Mouse (Mus musculus) frontal cortex, adult 2 months (tissue): ENCODE results near the gene Hoxb6. TPM values are rescaled to one million over a fixed set of nuclear protein-coding genes. Genes with fewer than 3 reads are reported as not detected.

ENCODE experiments used
- DNase-seq, 2 experiments: peaks; one replicate each; pipeline ENCODE4 v3.0.0; 2022; ENCODE audit warnings: low spot score in 1 of 2; ENCODE audit errors: extremely low spot score in 1 of 2
- polyA plus RNA-seq: library from polyadenylated mRNA; depleted of rRNA; stranded (reverse); fragments of >200 nt; gene quantifications from 2 replicates; pipeline ENCODE4 v1.2.3, GENCODE M21; 2012

Hoxb6 gene
- polyA plus RNA-seq, 1 experiment: not detected

GRCm38 (mm10) chr11:96298895-96299667 lies 6.8 kb downstream of the Hoxb6 start:
- no peak for DNase-seq

GRCm38 (mm10) chr11:96299781-96300180 lies 7.5 kb downstream of the Hoxb6 start:
- no peak for DNase-seq

DNA sequence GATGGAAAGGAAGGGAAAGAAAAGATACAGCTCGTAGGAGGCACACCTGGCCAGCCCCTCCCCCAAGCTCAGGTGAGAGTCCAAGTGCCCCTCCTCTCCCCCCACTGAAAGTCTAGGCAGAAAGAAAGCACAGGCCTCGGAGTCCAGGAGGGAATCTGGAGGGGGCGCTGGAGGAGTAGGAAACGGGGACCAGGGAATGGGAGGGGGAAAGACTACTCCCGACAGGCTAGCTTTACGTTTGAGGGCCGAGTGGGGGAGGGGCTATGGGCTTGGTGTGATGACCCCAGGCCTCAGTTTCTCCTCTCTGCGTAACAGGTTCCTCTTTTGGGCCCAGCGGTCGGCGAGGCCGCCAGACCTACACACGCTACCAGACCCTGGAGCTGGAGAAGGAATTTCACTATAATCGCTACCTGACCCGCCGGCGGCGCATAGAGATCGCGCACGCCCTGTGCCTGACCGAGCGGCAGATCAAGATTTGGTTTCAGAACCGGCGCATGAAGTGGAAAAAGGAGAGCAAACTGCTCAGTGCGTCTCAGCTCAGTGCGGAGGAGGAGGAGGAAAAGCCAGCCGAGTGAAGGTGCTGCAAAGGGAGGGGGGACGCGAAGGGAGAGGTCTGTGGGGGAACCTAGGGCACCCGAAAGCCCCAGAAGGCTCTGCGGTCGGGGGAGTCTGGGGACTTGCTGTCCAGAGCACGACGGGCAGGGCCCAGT lies 8.2 kb downstream of the Hoxb6 start:
- no peak for DNase-seq

DNA sequence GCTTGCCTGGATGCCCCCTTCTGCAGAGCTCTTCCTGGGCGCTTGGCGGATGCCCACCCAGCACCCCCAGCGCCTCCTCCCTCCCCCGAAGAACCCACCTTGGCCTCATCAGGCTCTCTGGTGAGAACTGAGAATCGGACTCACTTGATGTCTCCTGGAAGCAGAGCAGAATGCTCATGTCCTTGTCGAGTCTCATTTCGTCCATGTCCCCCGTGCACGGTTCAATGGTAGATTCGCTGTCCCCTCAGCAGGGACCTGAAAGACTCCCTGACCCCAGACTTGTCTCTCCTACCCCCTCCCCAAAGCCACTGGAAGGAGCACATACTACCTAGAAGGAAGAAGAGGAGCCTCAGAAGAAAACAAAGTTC lies 8.8 kb downstream of the Hoxb6 start:
- no peak for DNase-seq

- DNase-seq: peak in 1 of 2 experiments; percentile 51
These were observed 9.6 kb downstream of the Hoxb6 start for GRCm38 (mm10) chr11:96301837-96302236.

DNA sequence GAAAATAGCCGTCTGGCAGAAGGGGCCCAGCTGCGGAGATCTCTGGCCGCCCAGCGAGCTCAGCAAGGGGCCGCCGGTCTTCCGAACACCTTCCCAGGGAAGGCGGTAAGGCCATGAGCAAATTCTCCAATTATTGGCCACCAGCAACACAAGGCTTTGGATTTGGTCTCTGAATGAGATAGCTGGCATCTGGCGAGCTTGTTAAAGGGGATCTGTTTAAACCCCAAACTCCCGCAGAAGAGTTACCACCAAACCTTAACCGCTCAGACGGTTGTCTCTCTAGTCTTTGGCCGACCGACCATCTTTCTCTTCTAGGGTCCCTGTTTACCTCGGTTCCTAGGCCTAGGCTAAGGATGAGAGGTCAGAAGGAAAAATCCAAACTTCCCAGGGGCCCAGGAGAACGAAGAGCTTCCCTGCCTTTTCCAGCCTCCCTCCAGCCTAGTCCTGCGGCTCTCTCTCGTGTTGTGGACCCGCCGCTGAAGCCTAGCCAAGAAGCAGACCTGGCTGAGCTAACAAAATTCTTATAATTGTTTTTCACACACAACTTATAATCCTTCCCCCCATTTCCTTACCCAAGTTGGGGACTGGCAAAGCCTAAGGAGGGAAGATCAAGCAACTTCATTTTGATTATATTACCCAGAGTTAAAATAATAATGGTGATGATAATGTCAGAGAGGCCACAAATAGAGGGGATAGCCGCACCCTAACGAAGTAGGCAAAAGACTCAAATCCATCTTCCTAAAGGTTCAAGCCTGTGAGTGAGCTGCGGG lies 10.3 kb downstream of the Hoxb6 start:
- DNase-seq: no peak

DNA sequence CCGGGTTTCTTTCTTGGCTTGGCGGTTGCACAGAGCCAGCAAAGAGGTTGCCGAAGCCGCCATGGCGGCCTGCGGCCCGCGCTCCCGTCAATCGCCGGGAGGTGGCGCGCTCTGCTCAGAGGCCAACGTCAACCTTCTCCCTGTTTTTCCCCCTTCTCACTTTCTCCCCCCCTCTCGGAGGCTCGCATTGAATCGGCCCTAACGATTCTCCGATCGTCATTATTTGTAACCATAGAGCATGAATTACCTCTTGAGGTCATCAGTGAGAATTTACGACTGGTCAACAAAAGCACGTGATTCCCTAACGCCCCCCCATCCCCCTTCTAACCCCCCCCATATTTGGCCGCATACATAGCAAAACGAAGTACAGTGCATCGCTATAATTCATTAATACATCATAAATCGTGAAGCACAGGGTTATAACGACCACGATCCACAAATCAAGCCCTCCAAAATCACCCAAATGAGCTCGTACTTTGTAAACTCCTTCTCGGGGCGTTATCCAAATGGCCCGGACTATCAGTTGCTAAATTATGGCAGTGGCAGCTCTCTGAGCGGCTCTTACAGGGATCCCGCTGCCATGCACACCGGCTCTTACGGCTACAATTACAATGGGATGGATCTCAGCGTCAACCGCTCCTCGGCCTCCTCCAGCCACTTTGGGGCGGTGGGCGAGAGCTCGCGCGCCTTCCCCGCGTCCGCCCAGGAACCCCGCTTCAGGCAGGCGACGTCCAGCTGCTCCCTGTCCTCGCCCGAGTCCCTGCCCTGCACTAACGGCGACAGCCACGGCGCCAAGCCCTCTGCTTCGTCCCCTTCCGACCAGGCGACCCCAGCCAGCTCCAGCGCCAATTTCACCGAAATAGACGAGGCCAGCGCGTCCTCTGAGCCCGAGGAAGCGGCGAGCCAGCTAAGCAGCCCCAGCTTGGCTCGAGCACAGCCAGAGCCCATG lies 11.1 kb downstream of the Hoxb6 start, which contains the start of gene Hoxb5:
TSS of gene Hoxb5 (plus strand) at position 186 of the 949 bp plus-strand sequence.
- no peak for DNase-seq

- no peak for DNase-seq
These were observed 12.3 kb downstream of the Hoxb6 start for GRCm38 (mm10) chr11:96304381-96305195.

DNA sequence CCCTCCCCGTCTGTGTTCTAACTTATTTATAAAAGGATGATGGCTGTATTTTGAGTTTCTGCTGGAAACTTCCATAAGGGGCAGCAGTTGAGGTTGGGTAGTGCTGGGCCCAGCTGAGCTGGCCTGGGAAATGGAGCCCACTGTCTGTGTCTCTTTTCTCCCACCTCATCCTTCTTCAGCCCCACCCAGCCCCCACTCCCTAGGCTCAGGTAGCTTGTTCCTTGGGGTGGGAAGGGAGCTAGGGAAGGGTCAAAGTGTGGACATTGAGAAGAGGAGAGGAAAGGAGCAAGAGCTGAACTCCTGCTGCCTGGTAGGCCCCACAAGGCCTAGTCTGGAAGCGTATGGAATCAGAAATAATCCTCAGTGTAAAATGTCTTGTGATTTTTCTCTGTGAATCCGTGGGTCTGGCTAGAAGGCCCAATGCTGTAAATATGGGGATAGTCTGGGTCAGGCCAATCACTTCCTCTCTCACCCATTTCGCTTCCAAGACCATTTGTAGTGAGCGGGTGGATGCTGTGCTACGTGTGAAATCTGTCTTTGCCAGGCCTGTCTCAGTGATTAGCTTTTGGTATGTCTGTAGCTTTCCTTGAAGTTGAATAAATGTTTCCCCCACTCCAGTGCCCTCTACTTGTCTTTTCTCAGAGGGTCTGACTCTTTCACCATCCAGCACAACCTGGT lies 13.4 kb downstream of the Hoxb6 start:
- DNase-seq: no peak

DNA sequence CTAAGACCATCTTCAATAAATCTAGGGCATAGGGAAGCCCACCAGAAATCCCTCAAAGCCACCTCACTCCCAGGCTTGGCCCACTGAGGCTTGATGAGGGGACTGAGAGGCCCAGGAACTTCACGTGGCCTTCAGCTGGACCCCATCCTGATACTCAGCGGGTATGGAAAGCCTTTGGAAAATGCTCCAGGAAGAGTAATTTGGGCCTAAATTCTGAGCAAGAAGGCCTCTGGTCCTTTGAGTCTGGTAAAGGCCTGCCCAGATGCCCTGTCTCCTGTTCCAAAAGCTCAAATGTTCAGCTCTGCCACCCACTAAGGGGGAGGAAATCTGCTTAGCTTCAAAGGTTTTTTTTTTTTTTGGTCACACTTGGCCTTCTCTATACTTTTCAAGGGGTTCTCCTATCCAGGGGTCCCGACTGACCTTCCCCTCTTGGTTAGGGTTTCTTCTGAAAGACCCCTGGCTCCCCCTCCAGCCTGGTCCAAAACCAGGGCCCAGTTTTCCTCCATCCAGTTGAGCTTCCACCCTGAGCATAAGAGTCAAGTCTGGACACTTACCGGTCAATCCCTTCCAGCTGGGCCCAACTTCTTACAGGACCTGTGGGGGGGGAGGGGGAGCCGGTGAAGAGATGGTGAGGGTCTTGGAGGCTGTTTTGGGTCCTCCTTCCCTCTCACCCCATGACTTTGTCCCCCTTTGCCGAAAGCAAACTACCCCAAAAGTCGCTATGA lies 14.1 kb downstream of the Hoxb6 start:
- no peak for DNase-seq

DNA sequence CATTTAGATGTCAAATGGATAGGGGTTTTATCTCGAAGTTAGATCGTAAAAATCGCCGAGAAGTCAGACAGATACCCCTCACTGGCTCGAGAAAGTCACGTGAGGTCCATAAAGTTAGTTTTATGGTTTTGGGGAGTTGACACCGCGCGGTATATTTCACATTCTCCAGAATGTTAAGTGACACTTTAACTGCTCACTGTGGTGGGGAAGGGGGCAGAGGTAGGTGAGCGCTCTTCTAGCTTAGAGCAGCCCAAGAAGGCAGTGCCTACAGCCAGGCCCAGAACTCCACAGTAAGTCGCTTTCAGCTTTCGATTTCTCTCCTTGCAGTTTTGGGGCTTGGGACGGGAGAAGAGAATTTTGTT lies 14.6 kb downstream of the Hoxb6 start:
- no peak for DNase-seq

GRCm38 (mm10) chr11:96308763-96309162 lies 16.5 kb downstream of the Hoxb6 start:
- no peak for DNase-seq

DNA sequence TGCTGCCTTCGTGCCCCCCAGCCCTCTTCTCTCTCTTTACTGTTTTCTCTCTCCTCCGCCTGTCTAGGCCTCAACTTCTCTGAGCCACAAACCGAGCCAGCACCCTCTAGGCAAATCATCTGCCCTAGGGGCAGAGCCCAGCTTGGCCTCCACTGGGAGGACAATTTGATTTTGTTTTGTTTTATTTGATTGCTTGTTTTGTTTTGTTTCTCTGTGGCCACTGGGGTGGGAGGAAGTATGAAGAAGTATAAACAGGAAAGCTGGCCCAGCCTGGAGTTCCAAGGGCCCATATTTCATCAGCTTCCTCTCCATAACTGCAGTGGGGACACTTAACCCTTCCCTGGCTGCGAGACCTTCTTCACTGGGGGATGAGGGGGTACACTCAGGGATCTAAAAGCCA lies 17.0 kb downstream of the Hoxb6 start:
- DNase-seq: no peak

DNA sequence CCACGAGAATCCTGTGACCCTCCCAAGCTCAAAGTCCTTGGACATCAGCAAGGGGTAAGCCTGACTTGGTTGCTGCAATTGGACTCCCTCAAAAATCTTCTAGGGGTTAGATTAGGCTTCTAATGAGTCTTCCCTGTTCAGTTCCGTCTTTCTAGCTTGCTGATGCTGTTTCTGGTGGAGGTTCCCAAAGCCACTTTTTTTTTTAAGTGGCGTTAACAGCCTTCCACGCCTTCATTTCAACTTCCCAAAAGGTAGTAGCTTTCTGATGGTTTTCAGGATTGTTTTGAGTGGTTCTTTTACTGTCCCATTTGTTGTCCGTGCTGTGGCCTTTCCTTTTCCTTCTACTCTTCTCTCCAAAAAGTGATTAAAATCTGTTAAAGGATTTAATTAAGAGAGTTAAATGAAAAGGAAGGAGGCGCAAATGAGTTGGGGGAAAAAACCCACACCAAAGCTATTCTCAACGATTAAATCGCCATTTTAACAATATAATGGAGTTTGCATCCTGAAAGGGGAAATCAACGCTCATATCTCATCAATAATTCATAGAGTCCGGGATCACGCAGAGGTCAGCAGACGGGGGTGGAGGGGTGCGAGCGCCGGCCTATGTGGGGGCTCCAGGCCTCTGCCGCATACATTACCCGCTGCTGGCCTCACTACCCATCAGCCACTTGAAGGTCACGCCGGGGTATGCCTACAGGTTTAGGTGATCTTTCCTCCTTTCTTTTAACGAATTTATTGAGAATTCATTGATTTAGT lies 18.1 kb downstream of the Hoxb6 start:
- no peak for DNase-seq

GRCm38 (mm10) chr11:96311097-96311496 lies 18.8 kb downstream of the Hoxb6 start:
- no peak for DNase-seq

GRCm38 (mm10) chr11:96311520-96312417 lies 19.5 kb downstream of the Hoxb6 start:
- DNase-seq: no peak

DNA sequence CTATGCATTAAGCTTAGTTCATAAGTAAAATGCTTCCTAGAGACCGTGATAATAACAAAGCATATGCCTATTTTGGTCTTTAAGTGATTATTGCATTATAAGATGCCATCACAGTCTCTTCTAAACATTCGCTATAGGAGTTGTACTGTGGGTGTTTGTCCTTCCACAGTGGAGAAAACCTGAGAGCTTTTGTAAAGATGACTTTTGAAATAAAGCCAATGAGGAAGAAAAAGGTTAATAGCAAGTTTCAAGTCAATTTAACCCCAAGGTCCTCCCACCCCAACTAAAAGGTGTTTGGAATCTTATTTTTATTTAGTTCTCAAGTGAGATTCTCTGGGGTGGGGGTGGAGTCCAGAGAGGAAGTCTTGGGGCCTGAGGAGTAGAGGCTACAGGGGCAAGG lies 20.9 kb downstream of the Hoxb6 start:
- no peak for DNase-seq
